In genomic region chr4:135567042-135567441, GRCm38 (mm10) we compare ENCODE assay signal across 11 mouse cellular contexts. TPM values are rescaled to one million over a fixed set of nuclear protein-coding genes. Genes with fewer than 3 reads are reported as not detected.
DNase-seq lines count a peak whose midpoint lies in the region; ATAC-seq and TF ChIP-seq lines count a peak whose summit lies in the region.
"Had no signal": no experiment of that assay in that cellular context is flagged by ENCODE, and none has a peak within 500 bp of the region (broad histone marks: within the 10 kb centered on the region; RNA-seq: fewer than 3 reads in every experiment).

No protein-coding gene starts in this region.

- no peak for TF ChIP-seq CTCF in ES-Bruce4 (IDR thresholded peaks at IDR 0.05; ENCODE audit: low read depth, low read length)
- no peak for TF ChIP-seq CTCF in kidney, adult 2 months (conservative IDR thresholded peaks at IDR 0.05; ENCODE audit: insufficient read depth, insufficient read length, low read depth, low read length)
- no peak for TF ChIP-seq CTCF in lung, postnatal 0 days (IDR thresholded peaks at IDR 0.05)

- H3K9me3 ChIP-seq in ES-Bruce4 (replicated peaks; ENCODE audit: control insufficient read depth, insufficient read depth, low read length, poor library complexity, severe bottlenecking) = no peaks in the 10 kb centered on the region
- H3K9me3 ChIP-seq in intestine, embryonic 16.5 days (ENCODE audit: control insufficient read depth, low read length) = no peaks in the 10 kb centered on the region
- H3K9me3 ChIP-seq in lung, postnatal 0 days (ENCODE audit: low read length) = no peaks in the 10 kb centered on the region
- H3K9me3 ChIP-seq: liver, embryonic 13.5 days had no signal

- peak; percentile 15 to 44 for DNase-seq in left cerebral cortex, postnatal 25 days (ENCODE audit: low spot score in 2 of 2)
- no peak for DNase-seq in left cerebral cortex, adult 11 months (ENCODE audit: low spot score)
- peak; percentile 13 to 36 for DNase-seq in frontal cortex, adult 2 months (ENCODE audit: extremely low spot score in 1 of 2, low spot score in 1 of 2)
- no peak for DNase-seq in kidney, adult 2 months
- no peak for DNase-seq in lung, postnatal 0 days (ENCODE audit: low spot score)
- DNase-seq in yolk sac, embryonic 10.5 days (ENCODE audit: low spot score) = no peak
- DNase-seq: liver, embryonic 13.5 days had no signal

- H3K4me1 ChIP-seq in ES-Bruce4 (ENCODE audit: control insufficient read depth, insufficient read depth, low read length) = peaks cover 8% of the 10 kb centered on the region
- peaks cover 52% of the 10 kb centered on the region for H3K4me1 ChIP-seq in intestine, embryonic 16.5 days (ENCODE audit: control insufficient read depth, insufficient read depth, low read length)
- peaks cover 5% of the 10 kb centered on the region; the same call in 1 of the 2 replicates for H3K4me1 ChIP-seq in kidney, adult 2 months (ENCODE audit: control insufficient read depth, insufficient read depth, low read length)
- peaks cover 15% of the 10 kb centered on the region for H3K4me1 ChIP-seq in lung, postnatal 0 days (ENCODE audit: insufficient read depth, low read depth, low read length)

- intact Hi-C loops in left cerebral cortex, postnatal 25 days (cut with DNase I) = no loop called here

- TF ChIP-seq POLR2A in ES-Bruce4 (IDR thresholded peaks at IDR 0.05; ENCODE audit: insufficient read depth, low read length) = no peak
- TF ChIP-seq POLR2A in kidney, adult 2 months (IDR thresholded peaks at IDR 0.05; ENCODE audit: low read depth, low read length) = no peak

- no peak overlapping the region for H3K4me2 ChIP-seq in intestine, embryonic 16.5 days (ENCODE audit: low read depth, low read length)
- no peak overlapping the region for H3K4me2 ChIP-seq in lung, postnatal 0 days (replicated peaks; ENCODE audit: low read depth, low read length)
- H3K4me2 ChIP-seq: liver, embryonic 13.5 days had no signal

- no peak for ATAC-seq in intestine, embryonic 16.5 days
- ATAC-seq in lung, postnatal 0 days = no peak

- WGBS in intestine, embryonic 16.5 days = 32% methylated on average over 11 of the region's 11 CpGs
- 56% methylated on average over 11 of the region's 11 CpGs for WGBS in kidney, adult 2 months
- 39% methylated on average over 11 of the region's 11 CpGs for WGBS in lung, postnatal 0 days

- no peaks in the 10 kb centered on the region for H3K36me3 ChIP-seq in ES-Bruce4 (ENCODE audit: control insufficient read depth, insufficient read depth, low read length, poor library complexity, severe bottlenecking)
- no peaks in the 10 kb centered on the region for H3K36me3 ChIP-seq in intestine, embryonic 16.5 days (ENCODE audit: control insufficient read depth, insufficient read depth, low read length)
- no peaks in the 10 kb centered on the region for H3K36me3 ChIP-seq in kidney, adult 2 months (ENCODE audit: control insufficient read depth, insufficient read depth, low read length)
- no peaks in the 10 kb centered on the region for H3K36me3 ChIP-seq in lung, postnatal 0 days (ENCODE audit: insufficient read depth, low read length)
- H3K36me3 ChIP-seq: liver, embryonic 13.5 days had no signal

- no peak for TF ChIP-seq EP300 in ES-Bruce4 (IDR thresholded peaks at IDR 0.05; ENCODE audit: insufficient read depth, low read depth, low read length)
- no peak for TF ChIP-seq EP300 in lung, postnatal 0 days (IDR thresholded peaks at IDR 0.05)

- no peak overlapping the region for H3K9ac ChIP-seq in ES-Bruce4 (ENCODE audit: low read depth, poor library complexity, severe bottlenecking)
- H3K9ac ChIP-seq in intestine, embryonic 16.5 days (ENCODE audit: low read depth, low read length) = no peak overlapping the region; the same call in 1 of the 2 replicates
- H3K9ac ChIP-seq in lung, postnatal 0 days (replicated peaks; ENCODE audit: low read depth) = no peak overlapping the region
- H3K9ac ChIP-seq: liver, embryonic 13.5 days had no signal

- no peak overlapping the region for H3K27ac ChIP-seq in ES-Bruce4 (ENCODE audit: insufficient read depth, low read length)
- H3K27ac ChIP-seq in intestine, embryonic 16.5 days (ENCODE audit: low read length) = peak overlapping the region; percentile 9; the same call in 1 of the 2 replicates
- no peak overlapping the region for H3K27ac ChIP-seq in kidney, adult 2 months (ENCODE audit: insufficient read depth, low read depth, low read length)
- H3K27ac ChIP-seq in lung, postnatal 0 days (ENCODE audit: low read length) = no peak overlapping the region
- H3K27ac ChIP-seq: layer of hippocampus, adult 2 months; liver, embryonic 13.5 days had no signal

- 0 out of 2 replicates have a peak overlapping the region, but pooled peaks have one; percentile 7 for H3K4me3 ChIP-seq in ES-Bruce4 (ENCODE audit: low read depth, low read length)
- H3K4me3 ChIP-seq in intestine, embryonic 16.5 days (ENCODE audit: low read length) = no peak overlapping the region
- no peak overlapping the region for H3K4me3 ChIP-seq in kidney, adult 2 months (ENCODE audit: insufficient read depth, low read depth, low read length)
- no peak overlapping the region for H3K4me3 ChIP-seq in lung, postnatal 0 days (ENCODE audit: low read depth, low read length)
- H3K4me3 ChIP-seq: layer of hippocampus, adult 2 months; liver, embryonic 13.5 days had no signal

- no peaks in the 10 kb centered on the region for H3K27me3 ChIP-seq in ES-Bruce4 (ENCODE audit: control insufficient read depth, insufficient read depth, low read length, poor library complexity, severe bottlenecking)
- 0 out of 2 replicates have a peak, but pooled peaks cover 5% of the 10 kb centered on the region for H3K27me3 ChIP-seq in intestine, embryonic 16.5 days (replicated peaks; ENCODE audit: control insufficient read depth, insufficient read depth, low read length)
- H3K27me3 ChIP-seq in kidney, adult 2 months (replicated peaks; ENCODE audit: control insufficient read depth, insufficient read depth, low read length) = no peaks in the 10 kb centered on the region; the same call in 1 of the 2 replicates
- H3K27me3 ChIP-seq in lung, postnatal 0 days (replicated peaks; ENCODE audit: insufficient read depth, low read length) = 0 out of 2 replicates have a peak, but pooled peaks cover 12% of the 10 kb centered on the region

RNA-seq across cellular contexts. Expression of gene Grhl3, which starts 6.4 kb away (rescaled TPM):
- 1 to 10 TPM in 1 of 2 experiments, under 1 TPM in 1; 0.69 to 1.5 TPM for total RNA-seq in left cerebral cortex, postnatal 25 days (2021)
- 18.0 and 21.5 TPM in 2 replicates for polyA plus RNA-seq in ES-Bruce4 (2011; ENCODE audit: insufficient read depth, insufficient read length, low read depth, missing spikeins)
- polyA plus RNA-seq in frontal cortex, adult 2 months (2012; rRNA removed) = 2.0 and 2.1 TPM in 2 replicates
- 2.5 and 2.9 TPM in 2 replicates for polyA plus RNA-seq in intestine, embryonic 16.5 days (2015; fragmentation: Nextera tagmentation; extraction: Ambion mirVana)
- 0.28 and 0.49 TPM in 2 replicates for polyA plus RNA-seq in kidney, adult 2 months (2012; rRNA removed)
- 1.2 and 1.5 TPM in 2 replicates for polyA plus RNA-seq in lung, postnatal 0 days (2015; fragmentation: Nextera tagmentation; extraction: Ambion mirVana)
- total RNA-seq: megakaryocyte-erythroid progenitor cell, adult 5-6 weeks had no signal

Comparison
In these comparisons a context has a peak if more than half of its experiments do, and no peak if none do; other contexts are left out.
1. DNase-seq: peak in left cerebral cortex, postnatal 25 days (2 of 2) and frontal cortex, adult 2 months (2 of 2); none in left cerebral cortex, adult 11 months (single experiment), kidney, adult 2 months (single experiment), lung, postnatal 0 days (single experiment) and yolk sac, embryonic 10.5 days (single experiment).